Mouse (Mus musculus): Measurements from ENCODE around the gene Fam50b. TPM values are rescaled to one million over a fixed set of nuclear protein-coding genes. Genes with fewer than 3 reads are reported as not detected.

The Fam50b gene
- total RNA-seq, 2 experiments from 2014 or later: not detected

DNA sequence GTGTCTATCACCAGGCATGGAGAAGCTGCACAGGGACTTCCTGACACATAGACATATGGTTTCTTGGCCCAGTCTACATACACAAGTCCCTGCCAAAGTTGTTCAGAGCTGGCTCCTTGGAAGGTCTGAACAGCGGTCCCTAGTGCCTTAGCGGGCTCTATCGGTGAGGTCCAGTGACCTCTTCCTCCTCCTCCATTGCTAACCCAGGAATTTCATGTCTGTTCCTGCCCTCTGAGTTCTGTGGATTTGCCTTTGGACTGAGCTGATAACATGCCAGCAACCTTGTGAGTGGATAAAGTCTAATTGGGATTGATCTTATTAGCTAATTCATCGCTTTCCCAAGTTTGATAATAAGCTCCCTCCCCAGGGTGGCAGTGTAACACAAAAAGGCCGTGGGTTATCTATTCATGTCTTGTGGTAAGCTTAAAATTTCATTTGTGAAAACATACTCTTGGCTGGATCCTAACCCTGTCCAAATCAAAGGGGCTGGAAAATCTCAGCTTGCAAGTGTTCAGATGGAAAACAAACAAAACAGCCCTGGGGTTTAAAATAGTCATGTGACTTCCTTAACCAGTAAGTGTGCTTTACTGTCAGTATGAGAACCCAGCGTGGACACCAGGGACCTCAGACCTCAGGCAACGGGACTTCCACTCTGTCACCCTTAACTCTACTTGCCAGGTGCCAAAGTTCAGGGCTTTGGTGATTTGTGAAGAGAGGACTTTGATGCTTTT is 3.5 kb downstream of the Fam50b start:
- DNase-seq (ENCODE audit: low spot score in 2 of 2): no peak

GRCm38 (mm10) chr13:34738699-34738973 is 4.0 kb downstream of the Fam50b start:
- no peak for DNase-seq (ENCODE audit: low spot score in 2 of 2)

DNA sequence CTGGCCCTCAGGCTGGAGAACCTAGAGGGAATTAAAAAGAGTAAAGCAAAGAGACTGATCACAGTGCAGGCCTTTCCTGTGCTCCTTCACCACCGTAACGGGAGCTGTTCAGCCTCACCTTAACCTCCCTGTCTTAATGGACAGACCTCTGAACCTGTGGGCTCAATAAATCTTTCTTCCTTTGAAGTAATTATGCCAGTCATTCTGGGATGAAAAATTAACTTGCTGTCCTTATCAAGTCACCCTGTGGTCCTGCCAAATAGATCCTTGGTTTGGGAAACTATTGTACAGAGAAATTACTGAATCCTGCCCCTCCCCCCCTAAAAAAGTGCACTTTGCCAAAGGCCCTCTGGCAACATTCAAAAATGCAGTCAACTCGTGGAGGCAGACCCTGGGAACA is 4.4 kb downstream of the Fam50b start:
- DNase-seq (ENCODE audit: low spot score in 2 of 2): no peak

DNA sequence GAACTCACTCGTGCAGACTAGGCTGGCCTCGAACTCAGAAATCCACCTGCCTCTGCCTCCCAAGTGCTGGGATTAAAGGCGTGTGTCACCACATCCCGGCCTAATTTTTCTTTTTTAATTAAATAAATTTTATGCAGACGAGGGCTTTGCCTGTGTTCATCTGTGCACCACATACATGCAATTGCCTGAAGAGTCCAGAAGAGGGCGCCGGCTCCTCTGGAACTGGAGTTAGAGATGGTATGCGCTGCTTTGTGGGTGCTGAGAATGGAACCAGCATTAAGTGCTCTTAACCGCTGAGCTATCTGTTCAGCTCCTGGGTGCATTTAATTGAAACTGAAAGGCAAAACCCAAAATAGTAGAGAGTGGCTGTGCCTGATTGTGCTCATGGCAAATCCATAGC is 6.6 kb downstream of the Fam50b start:
- DNase-seq (ENCODE audit: low spot score in 2 of 2): no peak

GRCm38 (mm10) chr13:34741813-34742568 is 7.3 kb downstream of the Fam50b start:
- no peak for DNase-seq (ENCODE audit: low spot score in 2 of 2)

- DNase-seq (ENCODE audit: low spot score in 2 of 2): no peak
Observed at GRCm38 (mm10) chr13:34746811-34747210, 12.2 kb downstream of the Fam50b start.

- no peak for DNase-seq (ENCODE audit: low spot score in 2 of 2)
Observed at GRCm38 (mm10) chr13:34748530-34748929, 13.9 kb downstream of the Fam50b start.

- DNase-seq (ENCODE audit: low spot score in 2 of 2): no peak
Observed at GRCm38 (mm10) chr13:34759202-34759601, 24.6 kb downstream of the Fam50b start.

DNA sequence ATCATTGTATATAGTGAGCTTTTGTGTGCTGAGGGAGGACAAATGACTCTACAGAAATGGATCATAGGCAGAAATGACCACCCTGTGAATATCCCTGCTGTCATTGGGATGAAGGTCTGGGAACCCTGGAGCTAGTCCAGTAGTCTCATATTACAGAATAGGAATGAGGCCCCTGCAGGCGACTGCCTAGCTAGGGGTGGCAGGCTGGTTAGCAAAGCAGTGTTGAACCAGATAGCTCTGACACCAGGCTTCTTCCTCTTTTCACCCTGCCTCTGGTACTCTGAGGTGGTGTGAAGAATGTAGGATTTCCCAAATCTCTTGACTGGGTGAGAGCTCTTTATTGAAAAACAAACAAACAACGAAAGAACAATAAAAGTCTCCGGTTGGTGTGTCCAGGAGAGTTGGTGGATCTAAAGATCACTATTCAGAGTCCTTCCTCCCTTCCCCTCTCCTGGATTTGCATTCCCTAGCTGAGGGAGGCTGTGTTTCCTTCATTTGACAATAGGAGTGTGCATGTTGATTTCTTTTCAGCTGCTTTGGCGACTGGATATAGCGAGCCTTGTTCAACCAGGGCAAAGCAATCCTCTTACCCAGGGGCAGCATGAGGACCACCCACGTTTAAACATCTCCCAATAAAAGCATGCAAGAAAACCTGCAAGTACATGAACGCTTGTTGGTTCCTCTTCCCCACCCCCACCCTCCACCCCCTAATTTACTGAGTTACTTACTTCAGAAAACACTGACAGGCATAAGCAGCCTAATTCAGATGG is 26.1 kb downstream of the Fam50b start:
- no peak for DNase-seq (ENCODE audit: low spot score in 2 of 2)

DNA sequence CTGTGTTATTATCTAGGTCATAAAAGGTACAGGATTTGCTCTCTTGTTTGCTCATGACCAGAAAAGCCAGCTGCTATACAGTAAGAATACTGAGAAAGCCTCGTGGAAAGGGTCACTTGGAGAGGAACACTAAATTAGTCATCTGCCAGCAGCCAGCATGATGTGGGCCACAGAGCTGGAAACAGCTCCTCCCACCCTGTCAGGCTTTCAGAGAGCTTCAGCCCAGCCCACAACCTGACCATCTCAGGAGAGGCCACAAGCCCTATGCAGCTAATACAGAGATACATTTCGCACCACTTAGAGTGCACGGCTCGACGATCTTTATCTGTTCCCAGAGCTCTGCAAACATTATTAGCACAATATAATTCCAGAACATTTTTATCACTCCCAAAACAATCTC is 27.5 kb downstream of the Fam50b start:
- DNase-seq (ENCODE audit: low spot score in 2 of 2): no peak

DNA sequence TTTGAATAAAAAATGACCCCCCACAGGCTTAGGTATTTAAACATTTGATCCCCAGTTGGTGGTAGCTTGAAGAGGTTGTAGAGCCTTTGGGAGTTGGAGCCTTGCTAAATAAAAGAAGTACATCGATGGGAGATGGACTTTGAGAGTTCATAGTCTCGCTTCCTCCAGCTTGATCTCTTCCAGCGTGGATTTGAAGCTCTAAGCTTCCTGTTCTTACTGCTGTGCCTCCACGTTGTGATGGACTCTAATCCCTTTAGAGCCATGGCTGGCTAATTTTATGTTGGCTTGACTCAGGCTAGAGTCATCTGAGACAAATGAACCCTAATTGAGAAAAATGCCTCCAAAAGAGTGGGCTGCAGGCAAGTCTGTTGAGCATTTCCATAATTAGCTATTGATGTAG is 28.2 kb downstream of the Fam50b start:
- no peak for DNase-seq (ENCODE audit: low spot score in 2 of 2)

DNA sequence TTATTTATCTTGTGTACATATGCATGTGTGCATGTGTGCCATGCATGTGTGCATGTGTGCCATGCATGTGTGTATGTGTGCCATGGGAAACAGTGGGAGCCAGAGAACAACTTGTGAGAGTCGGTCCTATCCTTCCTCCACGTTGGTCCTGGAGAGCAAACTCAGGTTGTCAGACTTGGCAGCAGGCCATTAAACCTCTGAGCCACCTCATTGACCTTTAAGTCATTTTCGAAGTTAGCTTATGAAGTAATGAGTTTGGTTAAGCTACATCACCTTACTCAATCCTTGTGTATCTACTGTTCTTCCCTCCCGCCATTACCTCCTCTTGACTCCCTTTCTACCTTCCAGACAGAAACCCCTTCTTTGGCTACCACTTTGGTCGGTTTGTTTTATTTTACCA is 30.6 kb downstream of the Fam50b start:
- no peak for DNase-seq (ENCODE audit: low spot score in 2 of 2)

DNA sequence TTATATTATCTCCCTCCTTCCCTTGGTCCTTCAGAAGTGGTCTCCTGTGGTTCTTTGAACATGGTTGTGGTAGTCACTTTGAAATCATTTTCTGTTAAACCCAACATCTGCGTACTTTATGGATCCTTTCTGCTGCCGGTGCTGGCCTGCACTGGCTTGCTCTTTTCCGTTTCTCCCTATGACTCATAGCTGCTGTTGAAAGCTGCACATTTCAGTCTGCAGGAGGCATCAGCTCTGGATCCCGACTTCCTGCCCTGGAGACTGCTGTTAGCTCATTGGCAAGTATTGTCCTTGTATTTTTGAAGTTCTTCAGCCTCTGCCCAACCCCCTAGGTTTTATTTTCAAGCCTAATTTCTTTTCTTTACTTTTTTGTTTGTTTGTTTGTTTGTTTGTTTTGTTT is 31.9 kb downstream of the Fam50b start:
- no peak for DNase-seq (ENCODE audit: low spot score in 2 of 2)

GRCm38 (mm10) chr13:34767527-34768292 is 33.1 kb downstream of the Fam50b start:
- no peak for DNase-seq (ENCODE audit: low spot score in 2 of 2)

GRCm38 (mm10) chr13:34776767-34777166 is 42.1 kb downstream of the Fam50b start:
- no peak for DNase-seq (ENCODE audit: low spot score in 2 of 2)

GRCm38 (mm10) chr13:34780856-34781610 is 46.4 kb downstream of the Fam50b start:
- no peak for DNase-seq (ENCODE audit: low spot score in 2 of 2)

DNA sequence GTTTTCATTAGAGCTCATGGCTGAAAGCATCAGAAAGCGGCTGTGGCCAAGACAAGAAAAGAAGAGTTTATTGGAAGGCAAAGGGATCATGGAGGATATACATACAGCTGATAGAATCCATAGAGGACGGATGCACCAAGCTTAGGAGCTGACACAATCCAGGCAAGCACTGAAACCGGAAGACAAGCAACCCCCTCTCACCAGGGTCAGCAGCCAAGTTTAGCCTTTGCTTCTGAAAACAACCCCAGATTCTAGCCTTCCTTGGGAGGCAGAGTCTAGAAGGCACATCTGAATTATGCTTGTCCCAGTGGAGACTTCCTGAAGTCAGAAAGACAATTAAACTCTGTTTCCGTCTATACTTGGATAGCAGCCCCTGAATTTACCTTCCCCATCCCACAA is 47.0 kb downstream of the Fam50b start:
- no peak for DNase-seq (ENCODE audit: low spot score in 2 of 2)

GRCm38 (mm10) chr13:34784818-34785217 is 50.2 kb downstream of the Fam50b start:
- DNase-seq (ENCODE audit: low spot score in 2 of 2): no peak

GRCm38 (mm10) chr13:34786634-34787033 is 52.0 kb downstream of the Fam50b start:
- no peak for DNase-seq (ENCODE audit: low spot score in 2 of 2)

- DNase-seq (ENCODE audit: low spot score in 2 of 2): no peak
Observed at GRCm38 (mm10) chr13:34787546-34787945, 52.9 kb downstream of the Fam50b start.

Measured in adrenal gland, postnatal 4 days (tissue).